Mouse (Mus musculus): ENCODE results near the gene Ccl12. TPM values are rescaled to one million over a fixed set of nuclear protein-coding genes. Genes with fewer than 3 reads are reported as not detected.

The Ccl12 gene
- polyA plus RNA-seq, 1 experiment = 6.0 TPM

GRCm38 (mm10) chr11:82132977-82133376, 31.3 kb downstream of the Ccl12 start:
- DNase-seq (ENCODE audit: low read depth, low spot score) = no peak
- 48% methylated on average over 1 of the region's 1 CpGs for WGBS

DNA sequence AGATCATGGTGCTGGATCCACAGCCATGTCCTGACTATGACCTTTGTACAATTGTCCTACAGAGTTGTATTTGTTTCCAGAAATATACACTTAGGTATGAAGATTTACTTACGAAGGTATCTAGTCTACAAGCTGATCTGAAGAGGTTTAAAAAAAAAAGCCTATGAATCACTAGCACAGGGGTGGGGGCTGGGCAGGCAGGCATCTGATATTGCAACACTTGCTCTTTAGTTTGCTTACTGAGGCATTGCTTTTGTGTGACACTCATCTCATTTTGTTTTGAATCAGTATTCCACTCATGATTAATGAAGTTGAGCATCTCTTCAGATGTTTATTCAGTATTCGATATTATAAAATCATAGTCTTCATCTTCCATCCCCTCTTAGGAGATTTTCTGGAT, 34.6 kb downstream of the Ccl12 start:
- 79% methylated on average over 2 of the region's 2 CpGs for WGBS

GRCm38 (mm10) chr11:82139492-82140094, 37.9 kb downstream of the Ccl12 start:
- 42% methylated on average over 7 of the region's 7 CpGs for WGBS
- DNase-seq (ENCODE audit: low read depth, low spot score) = no peak

More for the DNA sequence above, 34.6 kb downstream of the Ccl12 start:
- no peak for DNase-seq (ENCODE audit: low read depth, low spot score)

Other genes with a start within 250 kb of the Ccl12 start
- gene 5530401A14Rik, start 241.2 kb upstream of the Ccl12 start, polyA plus RNA-seq (2012; rRNA removed) = 0.03 TPM in 1 of 2 replicates, not detected in the other
- 0.84 and 1.0 TPM in 2 replicates for gene Asic2, start 133.4 kb upstream of the Ccl12 start, polyA plus RNA-seq (2012; rRNA removed)
- gene Ccl2, start 66.3 kb upstream of the Ccl12 start, polyA plus RNA-seq (2012; rRNA removed) = 2.6 and 3.1 TPM in 2 replicates
- gene Gm17268, start 63.3 kb upstream of the Ccl12 start, polyA plus RNA-seq (2012; rRNA removed) = not detected in 2 replicates
- 0.86 and 1.2 TPM in 2 replicates for gene Ccl7, start 56.1 kb upstream of the Ccl12 start, polyA plus RNA-seq (2012; rRNA removed)
- 14.8 and 26.6 TPM in 2 replicates for gene Ccl11, start 44.0 kb upstream of the Ccl12 start, polyA plus RNA-seq (2012; rRNA removed)
- 21.2 and 22.4 TPM in 2 replicates for gene Ccl8, start 13.3 kb downstream of the Ccl12 start, polyA plus RNA-seq (2012; rRNA removed)
- gene Ccl1, start 203.8 kb downstream of the Ccl12 start, polyA plus RNA-seq (2012; rRNA removed) = not detected in 2 replicates

Data from large intestine, adult 2 months (tissue).